Mouse (Mus musculus): ENCODE measurements around the gene Prpf8. TPM values are rescaled to one million over a fixed set of nuclear protein-coding genes. Genes with fewer than 3 reads are reported as not detected.

Prpf8 gene
- polyA plus RNA-seq, 1 experiment from 2014 or later: 25.3 TPM

GRCm38 (mm10) chr11:75456440-75456871 lies 30.2 kb upstream of the Prpf8 start:
- ATAC-seq (ENCODE audit: low read depth): no peak
- Histone ChIP-seq H3K4me1 (ENCODE audit: control insufficient read depth, low read depth, low read length) (peaks cover 75% of the 10 kb centered on the region), H3K36me3 (ENCODE audit: control insufficient read depth, insufficient read depth) (peaks cover 5% of the 10 kb centered on the region; the same call in 1 of the 2 replicates), H3K27ac (ENCODE audit: low read length) (peak overlapping the region; percentile 20; the same call in 1 of the 2 replicates), H3K9ac (ENCODE audit: low read depth, low read length) (no peak overlapping the region), H3K4me2 (ENCODE audit: low read depth, low read length) (no peak overlapping the region), H3K9me3 (replicated peaks; ENCODE audit: control insufficient read depth, low read length) (no peaks in the 10 kb centered on the region), H3K27me3 (ENCODE audit: control insufficient read depth, insufficient read depth, low read depth, low read length) (no peaks in the 10 kb centered on the region), H3K4me3 (ENCODE audit: low read depth, low read length) (no peak overlapping the region)
- 64% methylated on average over 7 of the region's 7 CpGs for WGBS (ENCODE audit: insufficient replicate concordance)

GRCm38 (mm10) chr11:75458169-75458568 lies 28.4 kb upstream of the Prpf8 start:
- H3K4me1 ChIP-seq (ENCODE audit: control insufficient read depth, low read depth, low read length): peaks cover 67% of the 10 kb centered on the region
- peak overlapping the region; percentile 37; the same call in 1 of the 2 replicates for H3K9ac ChIP-seq (ENCODE audit: low read depth, low read length)
- no peaks in the 10 kb centered on the region for H3K36me3 ChIP-seq (ENCODE audit: control insufficient read depth, insufficient read depth)
- WGBS (ENCODE audit: insufficient replicate concordance): 9% methylated on average over 3 of the region's 3 CpGs
- H3K9me3 ChIP-seq (replicated peaks; ENCODE audit: control insufficient read depth, low read length): no peaks in the 10 kb centered on the region
- peak overlapping the region; percentile 98 for H3K27ac ChIP-seq (ENCODE audit: low read length)
- ATAC-seq (ENCODE audit: low read depth): no peak
- H3K27me3 ChIP-seq (ENCODE audit: control insufficient read depth, insufficient read depth, low read depth, low read length): no peaks in the 10 kb centered on the region
- H3K4me2 ChIP-seq (ENCODE audit: low read depth, low read length): peak overlapping the region; percentile 33
- no peak overlapping the region for H3K4me3 ChIP-seq (ENCODE audit: low read depth, low read length)

- Histone ChIP-seq H3K27me3 (ENCODE audit: control insufficient read depth, insufficient read depth, low read depth, low read length) (no peaks in the 10 kb centered on the region), H3K4me2 (ENCODE audit: low read depth, low read length) (peak overlapping the region; percentile 33; the same call in 1 of the 2 replicates), H3K4me1 (ENCODE audit: control insufficient read depth, low read depth, low read length) (peaks cover 67% of the 10 kb centered on the region), H3K9ac (ENCODE audit: low read depth, low read length) (no peak overlapping the region; the same call in 1 of the 2 replicates), H3K4me3 (ENCODE audit: low read depth, low read length) (no peak overlapping the region), H3K27ac (ENCODE audit: low read length) (peak overlapping the region; percentile 98), H3K9me3 (replicated peaks; ENCODE audit: control insufficient read depth, low read length) (no peaks in the 10 kb centered on the region), H3K36me3 (ENCODE audit: control insufficient read depth, insufficient read depth) (peaks cover 4% of the 10 kb centered on the region)
- ATAC-seq (ENCODE audit: low read depth): no peak
- WGBS (ENCODE audit: insufficient replicate concordance): 15% methylated on average over 8 of the region's 8 CpGs
These were observed 28.0 kb upstream of the Prpf8 start for GRCm38 (mm10) chr11:75458628-75459041.

GRCm38 (mm10) chr11:75459141-75459711 lies 27.4 kb upstream of the Prpf8 start:
- ATAC-seq (ENCODE audit: low read depth): no peak
- Histone ChIP-seq H3K36me3 (ENCODE audit: control insufficient read depth, insufficient read depth) (peaks cover 6% of the 10 kb centered on the region), H3K4me1 (ENCODE audit: control insufficient read depth, low read depth, low read length) (peaks cover 65% of the 10 kb centered on the region), H3K4me3 (ENCODE audit: low read depth, low read length) (no peak overlapping the region; the same call in 1 of the 2 replicates), H3K27ac (ENCODE audit: low read length) (peak overlapping the region; percentile 98), H3K9ac (ENCODE audit: low read depth, low read length) (peak overlapping the region; percentile 41), H3K9me3 (replicated peaks; ENCODE audit: control insufficient read depth, low read length) (no peaks in the 10 kb centered on the region), H3K4me2 (ENCODE audit: low read depth, low read length) (peak overlapping the region; percentile 87), H3K27me3 (ENCODE audit: control insufficient read depth, insufficient read depth, low read depth, low read length) (no peaks in the 10 kb centered on the region)
- 45% methylated on average over 5 of the region's 5 CpGs for WGBS (ENCODE audit: insufficient replicate concordance)

- 13% methylated on average over 5 of the region's 5 CpGs for WGBS (ENCODE audit: insufficient replicate concordance)
- H3K4me2 ChIP-seq (ENCODE audit: low read depth, low read length): peak overlapping the region; percentile 87
- no peak for ATAC-seq (ENCODE audit: low read depth)
- peaks cover 65% of the 10 kb centered on the region for H3K4me1 ChIP-seq (ENCODE audit: control insufficient read depth, low read depth, low read length)
- H3K27ac ChIP-seq (ENCODE audit: low read length): peak overlapping the region; percentile 98
- no peaks in the 10 kb centered on the region for H3K9me3 ChIP-seq (replicated peaks; ENCODE audit: control insufficient read depth, low read length)
- no peaks in the 10 kb centered on the region for H3K27me3 ChIP-seq (ENCODE audit: control insufficient read depth, insufficient read depth, low read depth, low read length)
- peak overlapping the region; percentile 41 for H3K9ac ChIP-seq (ENCODE audit: low read depth, low read length)
- peaks cover 11% of the 10 kb centered on the region for H3K36me3 ChIP-seq (ENCODE audit: control insufficient read depth, insufficient read depth)
- peak overlapping the region; percentile 59 for H3K4me3 ChIP-seq (ENCODE audit: low read depth, low read length)
These were observed 26.9 kb upstream of the Prpf8 start for GRCm38 (mm10) chr11:75459751-75460102.

- ATAC-seq (ENCODE audit: low read depth): peak; percentile 49
- H3K27ac ChIP-seq (ENCODE audit: low read length): peak overlapping the region; percentile 98
- H3K4me2 ChIP-seq (ENCODE audit: low read depth, low read length): peak overlapping the region; percentile 87
- H3K4me1 ChIP-seq (ENCODE audit: control insufficient read depth, low read depth, low read length): peaks cover 60% of the 10 kb centered on the region
- no peaks in the 10 kb centered on the region for H3K27me3 ChIP-seq (ENCODE audit: control insufficient read depth, insufficient read depth, low read depth, low read length)
- H3K9me3 ChIP-seq (replicated peaks; ENCODE audit: control insufficient read depth, low read length): no peaks in the 10 kb centered on the region
- peak overlapping the region; percentile 59 for H3K4me3 ChIP-seq (ENCODE audit: low read depth, low read length)
- under 1% methylated on average over 19 of the region's 19 CpGs for WGBS (ENCODE audit: insufficient replicate concordance)
- H3K36me3 ChIP-seq (ENCODE audit: control insufficient read depth, insufficient read depth): peaks cover 16% of the 10 kb centered on the region
- peak overlapping the region; percentile 66 for H3K9ac ChIP-seq (ENCODE audit: low read depth, low read length)
These were observed 26.3 kb upstream of the Prpf8 start for GRCm38 (mm10) chr11:75460103-75460843.

GRCm38 (mm10) chr11:75460844-75461742 lies 25.5 kb upstream of the Prpf8 start, which contains the start of gene Tlcd2:
Gene Tlcd2 (plus strand): TSS chr11:75461715.
- WGBS (ENCODE audit: insufficient replicate concordance): under 1% methylated on average over 46 of the region's 46 CpGs
- H3K27ac ChIP-seq (ENCODE audit: low read length): peak within 1 kb of the TSS; percentile 98
- H3K9me3 ChIP-seq (replicated peaks; ENCODE audit: control insufficient read depth, low read length): no peaks in the 10 kb centered on the region
- H3K4me3 ChIP-seq (ENCODE audit: low read depth, low read length): peak within 1 kb of the TSS; percentile 77
- no peaks in the 10 kb centered on the region for H3K27me3 ChIP-seq (ENCODE audit: control insufficient read depth, insufficient read depth, low read depth, low read length)
- peak; percentile 81 for ATAC-seq (ENCODE audit: low read depth)
- H3K4me1 ChIP-seq (ENCODE audit: control insufficient read depth, low read depth, low read length): peaks cover 57% of the 10 kb centered on the region
- H3K9ac ChIP-seq (ENCODE audit: low read depth, low read length): peak within 1 kb of the TSS; percentile 83
- H3K36me3 ChIP-seq (ENCODE audit: control insufficient read depth, insufficient read depth): peaks cover 24% of the 10 kb centered on the region
- H3K4me2 ChIP-seq (ENCODE audit: low read depth, low read length): peak within 1 kb of the TSS; percentile 87

GRCm38 (mm10) chr11:75461743-75462252 lies 24.8 kb upstream of the Prpf8 start:
- Histone ChIP-seq H3K4me2 (ENCODE audit: low read depth, low read length) (peak overlapping the region; percentile 84), H3K9ac (ENCODE audit: low read depth, low read length) (peak overlapping the region; percentile 83), H3K27me3 (ENCODE audit: control insufficient read depth, insufficient read depth, low read depth, low read length) (no peaks in the 10 kb centered on the region), H3K9me3 (replicated peaks; ENCODE audit: control insufficient read depth, low read length) (peaks cover 3% of the 10 kb centered on the region; the same call in 1 of the 2 replicates), H3K4me1 (ENCODE audit: control insufficient read depth, low read depth, low read length) (peaks cover 52% of the 10 kb centered on the region), H3K27ac (ENCODE audit: low read length) (peak overlapping the region; percentile 98), H3K4me3 (ENCODE audit: low read depth, low read length) (peak overlapping the region; percentile 77), H3K36me3 (ENCODE audit: control insufficient read depth, insufficient read depth) (peaks cover 28% of the 10 kb centered on the region)
- 0% methylated on average over 28 of the region's 30 CpGs for WGBS (ENCODE audit: insufficient replicate concordance)
- ATAC-seq (ENCODE audit: low read depth): no peak

All from liver, embryonic 16.5 days (tissue).